Mouse (Mus musculus) A20 (cell line): ENCODE results near the gene Nrxn2.

Experiments
- DNase-seq: peaks from one replicate; pipeline ENCODE4 v3.0.0-alpha.2; 2011; ENCODE audit warnings: low read depth, low spot score

Nrxn2 gene

GRCm38 (mm10) chr19:6390251-6390650, 28.3 kb upstream of the Nrxn2 start:
- no peak for DNase-seq

- DNase-seq: peak; percentile 43
These were observed 25.7 kb upstream of the Nrxn2 start for GRCm38 (mm10) chr19:6392743-6393393.

GRCm38 (mm10) chr19:6393637-6394036, 24.9 kb upstream of the Nrxn2 start:
- DNase-seq: no peak

- DNase-seq: no peak
These were observed 22.3 kb upstream of the Nrxn2 start for GRCm38 (mm10) chr19:6396237-6396636.

GRCm38 (mm10) chr19:6397582-6398249, 20.8 kb upstream of the Nrxn2 start:
- DNase-seq: no peak

- peak; percentile 94 for DNase-seq
These were observed 19.9 kb upstream of the Nrxn2 start for GRCm38 (mm10) chr19:6398447-6399284.

- peak; percentile 89 for DNase-seq
These were observed 19.0 kb upstream of the Nrxn2 start, which contains the start of gene Rasgrp2 for GRCm38 (mm10) chr19:6399285-6400095. Gene Rasgrp2, plus strand, starts transcription at chr19:6399340.

- DNase-seq: peak; percentile 72
These were observed 18.1 kb upstream of the Nrxn2 start for GRCm38 (mm10) chr19:6400096-6401086.

GRCm38 (mm10) chr19:6401131-6401815, 17.3 kb upstream of the Nrxn2 start:
- peak; percentile 86 for DNase-seq

GRCm38 (mm10) chr19:6401951-6402350, 16.6 kb upstream of the Nrxn2 start:
- DNase-seq: no peak

- no peak for DNase-seq
These were observed 14.7 kb upstream of the Nrxn2 start for GRCm38 (mm10) chr19:6403869-6404268.

GRCm38 (mm10) chr19:6405433-6405832, 13.1 kb upstream of the Nrxn2 start:
- DNase-seq: no peak

- DNase-seq: no peak
These were observed 11.4 kb upstream of the Nrxn2 start for GRCm38 (mm10) chr19:6407109-6407508.

- DNase-seq: peak; percentile 57
These were observed 10.6 kb upstream of the Nrxn2 start for GRCm38 (mm10) chr19:6407816-6408510.

- DNase-seq: peak; percentile 38
These were observed 9.8 kb upstream of the Nrxn2 start for GRCm38 (mm10) chr19:6408749-6409148.

GRCm38 (mm10) chr19:6409176-6409575, 9.4 kb upstream of the Nrxn2 start:
- no peak for DNase-seq

GRCm38 (mm10) chr19:6409936-6410335, 8.6 kb upstream of the Nrxn2 start:
- peak; percentile 87 for DNase-seq

- no peak for DNase-seq
These were observed 5.7 kb upstream of the Nrxn2 start for GRCm38 (mm10) chr19:6412798-6413197.

GRCm38 (mm10) chr19:6415454-6415853, 3.1 kb upstream of the Nrxn2 start:
- no peak for DNase-seq
